Mouse (Mus musculus) C2C12 (cell line): Measurements from ENCODE around the gene Amh. TPM values are rescaled to one million over a fixed set of nuclear protein-coding genes. Genes with fewer than 3 reads are reported as not detected.

Experiments used
- H3K27me3 ChIP-seq: one replicate; pipeline ENCODE4 v1.6.1; 2011; ENCODE audit not compliant: control insufficient read depth, insufficient read depth, insufficient read length
- H3K36me3 ChIP-seq: one replicate; pipeline ENCODE4 v1.6.1; 2011; ENCODE audit not compliant: control insufficient read depth, insufficient read depth
- H3K4me3 ChIP-seq: one replicate; pipeline ENCODE4 v1.5.1; 2011; ENCODE audit warnings: mild to moderate bottlenecking, control low read depth; ENCODE audit not compliant: poor library complexity, insufficient read depth, severe bottlenecking
- H3K79me2 ChIP-seq: one replicate; pipeline ENCODE4 v1.6.1; 2011; ENCODE audit not compliant: control insufficient read depth, insufficient read depth
- H3K79me3 ChIP-seq: one replicate; pipeline ENCODE4 v1.6.1; 2011; ENCODE audit warnings: low read depth, control low read depth
- H3ac ChIP-seq: one replicate; pipeline ENCODE3; 2011; ENCODE audit warnings: low read depth; ENCODE audit not compliant: control insufficient read depth, insufficient read length
- CEBPB ChIP-seq: IDR thresholded peaks from one replicate; pipeline ENCODE4 v1.6.1; 2011; ENCODE audit warnings: low read depth, mild to moderate bottlenecking, control low read depth, moderate library complexity
- CTCF ChIP-seq: IDR thresholded peaks from one replicate; pipeline ENCODE4 v1.5.1; 2011; ENCODE audit not compliant: control insufficient read depth, insufficient read depth, insufficient read length
- FOSL1 ChIP-seq: IDR thresholded peaks from one replicate; pipeline ENCODE4 v1.8.0; 2011; ENCODE audit warnings: mild to moderate bottlenecking, low read length; ENCODE audit not compliant: poor library complexity, insufficient read depth, severe bottlenecking
- MAX ChIP-seq: IDR thresholded peaks from one replicate; pipeline ENCODE4 v1.6.1; 2011; ENCODE audit warnings: mild to moderate bottlenecking, control low read depth
- MYOD1 ChIP-seq: IDR thresholded peaks from one replicate; pipeline ENCODE4 v1.6.1; 2011; ENCODE audit warnings: low read depth; ENCODE audit not compliant: control insufficient read depth, insufficient read length
- MYOG ChIP-seq: IDR thresholded peaks from one replicate; pipeline ENCODE4 v1.6.1; 2011; ENCODE audit not compliant: control insufficient read depth, insufficient read length; ENCODE audit errors: extremely low read depth
- USF1 ChIP-seq: IDR thresholded peaks from one replicate; pipeline ENCODE4 v1.6.1; 2011; ENCODE audit warnings: low read depth, mild to moderate bottlenecking, control low read depth, moderate library complexity
- polyA plus RNA-seq: library from polyadenylated mRNA; unstranded; fragments of >200 nt; fragmentation: generic; extraction: Trizol; gene quantifications from one replicate; pipeline ENCODE4 v1.2.1, GENCODE M21; 2012; ENCODE audit warnings: missing spikeins

The Amh gene
- polyA plus RNA-seq, 1 experiment: 0.87 TPM

GRCm38 (mm10) chr10:80818599-80819281, 13.7 kb downstream of the Amh start:
- Histone ChIP-seq H3ac (no peak overlapping the region), H3K4me3 (no peak overlapping the region), H3K79me2 (no peaks in the 10 kb centered on the region), H3K79me3 (no peaks in the 10 kb centered on the region), H3K27me3 (no peaks in the 10 kb centered on the region), H3K36me3 (no peaks in the 10 kb centered on the region)
- TF ChIP-seq MYOG (no peak), FOSL1 (no peak), MYOD1 (no peak), CTCF (no peak), CEBPB (no peak)

GRCm38 (mm10) chr10:80819406-80819805, 14.4 kb downstream of the Amh start:
- Histone ChIP-seq H3ac (no peak overlapping the region), H3K27me3 (no peaks in the 10 kb centered on the region), H3K79me3 (no peaks in the 10 kb centered on the region), H3K4me3 (no peak overlapping the region), H3K36me3 (no peaks in the 10 kb centered on the region), H3K79me2 (no peaks in the 10 kb centered on the region)
- TF ChIP-seq MAX (no peak), FOSL1 (no peak), CEBPB (no peak), USF1 (no peak), CTCF (no peak), MYOD1 (no peak), MYOG (no peak)

GRCm38 (mm10) chr10:80821991-80822390, 16.9 kb downstream of the Amh start:
- peaks cover 5% of the 10 kb centered on the region for H3K79me2 ChIP-seq
- H3K36me3 ChIP-seq: no peaks in the 10 kb centered on the region
- H3K27me3 ChIP-seq: no peaks in the 10 kb centered on the region
- no peak overlapping the region for H3K4me3 ChIP-seq
- peaks cover under 1% of the 10 kb centered on the region for H3K79me3 ChIP-seq
- H3ac ChIP-seq: no peak overlapping the region
- TF ChIP-seq CEBPB (no peak), USF1 (no peak), MYOD1 (no peak), CTCF (peak; percentile 20), FOSL1 (no peak), MAX (peak; percentile 52), MYOG (no peak)

- TF ChIP-seq USF1 (no peak), MYOD1 (no peak), CTCF (no peak), CEBPB (no peak), FOSL1 (no peak), MAX (no peak), MYOG (no peak)
- H3K79me3 ChIP-seq: peaks cover 6% of the 10 kb centered on the region
- H3K79me2 ChIP-seq: peaks cover 11% of the 10 kb centered on the region
- no peaks in the 10 kb centered on the region for H3K36me3 ChIP-seq
- H3K27me3 ChIP-seq: no peaks in the 10 kb centered on the region
- H3K4me3 ChIP-seq: no peak overlapping the region
- no peak overlapping the region for H3ac ChIP-seq
These were observed 17.5 kb downstream of the Amh start for GRCm38 (mm10) chr10:80822528-80822927.

GRCm38 (mm10) chr10:80823316-80823715, 18.3 kb downstream of the Amh start:
- TF ChIP-seq USF1: no peak
- TF ChIP-seq CTCF: no peak
- TF ChIP-seq MYOG: no peak
- TF ChIP-seq MAX: no peak
- TF ChIP-seq CEBPB: no peak
- TF ChIP-seq MYOD1: no peak
- TF ChIP-seq FOSL1: no peak
- peaks cover 18% of the 10 kb centered on the region for H3K79me2 ChIP-seq
- H3K4me3 ChIP-seq: no peak overlapping the region
- no peaks in the 10 kb centered on the region for H3K27me3 ChIP-seq
- peaks cover 14% of the 10 kb centered on the region for H3K79me3 ChIP-seq
- no peak overlapping the region for H3ac ChIP-seq
- peaks cover 1% of the 10 kb centered on the region for H3K36me3 ChIP-seq
